Mouse (Mus musculus) limb, embryonic 15.5 days (tissue): Measurements from ENCODE around the gene Gm21865. TPM values are rescaled to one million over a fixed set of nuclear protein-coding genes. Genes with fewer than 3 reads are reported as not detected.
"Not testable (repeated sequence)": the region's sequence is repeated elsewhere in the genome, so short reads cannot be mapped to it uniquely, and the experiment has no call there.

Experiments
- ATAC-seq: fragments of 200-750 bp; cut with Nextera tagmentation; 2 replicates; pipeline ENCODE4 v1.8.0; 2017; ENCODE audit warnings: low read depth, moderate TSS enrichment; ENCODE audit not compliant: insufficient number of reproducible peaks, low FRiP score, low TSS enrichment
- H3K27ac ChIP-seq: fragments of 300-500 bp; sonication (generic); 2 replicates; pipeline ENCODE4 v1.5.1; 2015; ENCODE audit warnings: moderate library complexity, mild to moderate bottlenecking, inconsistent platforms
- H3K27me3 ChIP-seq: fragments of 300-500 bp; sonication (generic); 2 replicates; pipeline ENCODE4 v1.6.1; 2015; ENCODE audit warnings: inconsistent platforms
- H3K36me3 ChIP-seq: fragments of 300-500 bp; sonication (generic); 2 replicates; pipeline ENCODE4 v1.6.1; 2015; ENCODE audit warnings: inconsistent platforms
- H3K4me1 ChIP-seq: fragments of 300-500 bp; sonication (generic); 2 replicates; pipeline ENCODE4 v1.6.1; 2015; ENCODE audit warnings: inconsistent platforms
- H3K4me2 ChIP-seq: fragments of 300-500 bp; sonication (generic); 2 replicates; pipeline ENCODE4 v1.6.1; 2015; ENCODE audit warnings: mild to moderate bottlenecking, inconsistent platforms
- H3K4me3 ChIP-seq: fragments of 300-500 bp; sonication (generic); 2 replicates; pipeline ENCODE4 v1.5.1; 2015; ENCODE audit warnings: mild to moderate bottlenecking, inconsistent platforms
- H3K9ac ChIP-seq: fragments of 300-500 bp; sonication (generic); 2 replicates; pipeline ENCODE4 v1.6.1; 2015; ENCODE audit warnings: inconsistent platforms
- H3K9me3 ChIP-seq: fragments of 300-500 bp; sonication (generic); 2 replicates; pipeline ENCODE4 v1.6.1; 2016; ENCODE audit warnings: inconsistent platforms
- WGBS: fragments of 180-500 bp; shearing (Covaris S2); methylation state at CpG from one replicate; pipeline ENCODE4 v1.1.7; 2015; 5-methylcytosine and 5-hydroxymethylcytosine counted together
- polyA plus RNA-seq: library from polyadenylated mRNA; unstranded; fragments of >200 nt; fragmentation: Nextera tagmentation; extraction: Ambion mirVana; gene quantifications from 2 replicates; pipeline ENCODE4 v1.2.1, GENCODE M21; 2015

Gene Gm21865
- polyA plus RNA-seq: not detected in 2 replicates

GRCm38 (mm10) chrY:40316803-40317202 lies at the start of gene Gm21865:
Gene Gm21865 (minus strand): TSS chrY:40316903.
- no CpG with 5 or more reads among the region's 7 CpGs for WGBS
- H3K4me3 ChIP-seq, H3K27me3 ChIP-seq, H3K27ac ChIP-seq, H3K4me1 ChIP-seq, H3K9me3 ChIP-seq, H3K36me3 ChIP-seq, ATAC-seq, H3K4me2 ChIP-seq, H3K9ac ChIP-seq: not testable (repeated sequence)

Other genes starting within 250 kb of the Gm21865 start
- gene Gm21882, start 64.6 kb upstream of the Gm21865 start, polyA plus RNA-seq: not detected in 2 replicates